Mouse (Mus musculus): ENCODE data around the gene Gm21708. TPM values are rescaled to one million over a fixed set of nuclear protein-coding genes. Genes with fewer than 3 reads are reported as not detected.
"Not testable (repeated sequence)": the region's sequence is repeated elsewhere in the genome, so short reads cannot be mapped to it uniquely, and the experiment has no call there.

Gm21708 gene
- polyA plus RNA-seq (2015; fragmentation: Nextera tagmentation; extraction: Ambion mirVana), result not detected in 2 replicates

- not testable (repeated sequence) for H3K9ac ChIP-seq; H3K36me3 ChIP-seq; H3K4me1 ChIP-seq (replicated peaks); ATAC-seq (replicated peaks; ENCODE audit: insufficient number of reproducible peaks, insufficient read depth, low FRiP score, low read depth); H3K4me3 ChIP-seq; H3K4me2 ChIP-seq; H3K27ac ChIP-seq; H3K9me3 ChIP-seq (replicated peaks); H3K27me3 ChIP-seq
- no CpG with 5 or more reads among the region's 9 CpGs for WGBS
These were observed at the start of gene Gm21708, which contains the start of gene Gm21704 for GRCm38 (mm10) chrY:3410067-3410466. TSS of gene Gm21708 (minus strand) at chrY:3410167. TSS of gene Gm21704 (minus strand) at chrY:3410167.

Other genes with a start within 250 kb of the Gm21708 start
- not detected in 2 replicates for gene Gm21677, start 103.7 kb downstream of the Gm21708 start, polyA plus RNA-seq (2015; fragmentation: Nextera tagmentation; extraction: Ambion mirVana)
- not detected in 2 replicates for gene Gm21693, start 64.8 kb downstream of the Gm21708 start, polyA plus RNA-seq (2015; fragmentation: Nextera tagmentation; extraction: Ambion mirVana)
- gene Gm21704, start within 50 bp of the Gm21708 start, polyA plus RNA-seq (2015; fragmentation: Nextera tagmentation; extraction: Ambion mirVana), result not detected in 2 replicates

All from heart, embryonic 15.5 days (tissue).